Mouse (Mus musculus): ENCODE results near the gene Gabpb2. TPM values are rescaled to one million over a fixed set of nuclear protein-coding genes. Genes with fewer than 3 reads are reported as not detected.
A peak's percentile ranks its signal among the peaks of the same experiment; 100 is the strongest.

Gene Gabpb2
- total RNA-seq (2018; cell fraction: chromatin; rRNA removed): 100 to 1,000 TPM in 15 of 26 experiments, 10 to 100 TPM in 11; 27.5 to 141 (median 108) TPM
- total RNA-seq (2018; cell fraction: cytosol; rRNA removed): 10 to 100 TPM in 24 of 26 experiments, 1 to 10 TPM in 2; 7.5 to 22.3 (median 14.9) TPM
- 100 to 1,000 TPM in 1 of 26 experiments, 10 to 100 TPM in 25; 21.7 to 104 (median 60.1) TPM for total RNA-seq (2018; cell fraction: nucleus; rRNA removed)
- polyA plus RNA-seq (2018): 13.5 to 15.9 TPM (median 13.5 TPM) in 3 replicates

GRCm38 (mm10) chr3:95217255-95218134, at the start of gene Gabpb2:
Gene Gabpb2 (minus strand): TSS chr3:95217916.
- H3K79me2 ChIP-seq (ENCODE audit: inconsistent target): peaks cover 23% of the 10 kb centered on the region
- H3K4me3 ChIP-seq (ENCODE audit: inconsistent target): peak within 1 kb of the TSS; percentile 57
- peak within 1 kb of the TSS; percentile 93 for H3K27ac ChIP-seq
- H3K36me3 ChIP-seq (ENCODE audit: inconsistent target): 0 out of 2 replicates have a peak, but pooled peaks cover 4% of the 10 kb centered on the region
- WGBS (ENCODE audit: missing documents): under 1% methylated on average over 50 of the region's 56 CpGs

- peaks cover 30% of the 10 kb centered on the region for H3K36me3 ChIP-seq (ENCODE audit: inconsistent target)
- H3K4me3 ChIP-seq (ENCODE audit: inconsistent target): no peak overlapping the region
- WGBS (ENCODE audit: missing documents): 94% methylated on average over 3 of the region's 3 CpGs
- peaks cover 4% of the 10 kb centered on the region; the same call in 1 of the 2 replicates for H3K79me2 ChIP-seq (ENCODE audit: inconsistent target)
- no peak overlapping the region for H3K27ac ChIP-seq
Observed at GRCm38 (mm10) chr3:95266052-95266451, 48.3 kb upstream of the Gabpb2 start.

GRCm38 (mm10) chr3:95264724-95265123, 47.0 kb upstream of the Gabpb2 start:
- no peak overlapping the region for H3K4me3 ChIP-seq (ENCODE audit: inconsistent target)
- no peaks in the 10 kb centered on the region; the same call in 1 of the 2 replicates for H3K79me2 ChIP-seq (ENCODE audit: inconsistent target)
- 87% methylated on average over 1 of the region's 1 CpGs for WGBS (ENCODE audit: missing documents)
- no peak overlapping the region for H3K27ac ChIP-seq
- H3K36me3 ChIP-seq (ENCODE audit: inconsistent target): peaks cover 30% of the 10 kb centered on the region

GRCm38 (mm10) chr3:95263089-95263739, 45.5 kb upstream of the Gabpb2 start:
- WGBS (ENCODE audit: missing documents): 32% methylated on average over 11 of the region's 11 CpGs
- Histone ChIP-seq H3K27ac (peak overlapping the region; percentile 46), H3K36me3 (ENCODE audit: inconsistent target) (peaks cover 42% of the 10 kb centered on the region), H3K79me2 (ENCODE audit: inconsistent target) (no peaks in the 10 kb centered on the region), H3K4me3 (ENCODE audit: inconsistent target) (no peak overlapping the region)

GRCm38 (mm10) chr3:95261975-95262374, 44.3 kb upstream of the Gabpb2 start:
- no peak overlapping the region for H3K27ac ChIP-seq
- peaks cover 41% of the 10 kb centered on the region for H3K36me3 ChIP-seq (ENCODE audit: inconsistent target)
- WGBS (ENCODE audit: missing documents): 91% methylated on average over 4 of the region's 4 CpGs
- no peaks in the 10 kb centered on the region for H3K79me2 ChIP-seq (ENCODE audit: inconsistent target)
- no peak overlapping the region for H3K4me3 ChIP-seq (ENCODE audit: inconsistent target)

- no peaks in the 10 kb centered on the region for H3K79me2 ChIP-seq (ENCODE audit: inconsistent target)
- H3K27ac ChIP-seq: no peak overlapping the region
- H3K36me3 ChIP-seq (ENCODE audit: inconsistent target): peaks cover 65% of the 10 kb centered on the region
- no peak overlapping the region for H3K4me3 ChIP-seq (ENCODE audit: inconsistent target)
- 92% methylated on average over 5 of the region's 5 CpGs for WGBS (ENCODE audit: missing documents)
Observed at GRCm38 (mm10) chr3:95256931-95257330, 39.2 kb upstream of the Gabpb2 start.

GRCm38 (mm10) chr3:95250783-95251424, 33.2 kb upstream of the Gabpb2 start, which contains the start of gene Bnipl:
Gene Bnipl (minus strand): TSS chr3:95251193.
- Histone ChIP-seq H3K36me3 (ENCODE audit: inconsistent target) (peaks cover 26% of the 10 kb centered on the region; the same call in 1 of the 2 replicates), H3K27ac (no peak within 1 kb of the TSS)
- 63% methylated on average over 7 of the region's 7 CpGs for WGBS (ENCODE audit: missing documents)

GRCm38 (mm10) chr3:95250361-95250760, 32.6 kb upstream of the Gabpb2 start:
- Histone ChIP-seq H3K79me2 (ENCODE audit: inconsistent target) (no peaks in the 10 kb centered on the region), H3K4me3 (ENCODE audit: inconsistent target) (no peak overlapping the region), H3K36me3 (ENCODE audit: inconsistent target) (peaks cover 22% of the 10 kb centered on the region; the same call in 1 of the 2 replicates), H3K27ac (no peak overlapping the region)
- 95% methylated on average over 5 of the region's 5 CpGs for WGBS (ENCODE audit: missing documents)

More at GRCm38 (mm10) chr3:95250783-95251424, 33.2 kb upstream of the Gabpb2 start, which contains the start of gene Bnipl:
- H3K79me2 ChIP-seq (ENCODE audit: inconsistent target): no peaks in the 10 kb centered on the region
- H3K4me3 ChIP-seq (ENCODE audit: inconsistent target): no peak within 1 kb of the TSS

GRCm38 (mm10) chr3:95247660-95248336, 30.1 kb upstream of the Gabpb2 start:
- Histone ChIP-seq H3K27ac (no peak overlapping the region), H3K4me3 (ENCODE audit: inconsistent target) (no peak overlapping the region), H3K79me2 (ENCODE audit: inconsistent target) (no peaks in the 10 kb centered on the region), H3K36me3 (ENCODE audit: inconsistent target) (peaks cover under 1% of the 10 kb centered on the region; the same call in 1 of the 2 replicates)
- WGBS (ENCODE audit: missing documents): 78% methylated on average over 1 of the region's 1 CpGs

- no peak overlapping the region for H3K27ac ChIP-seq
- no peaks in the 10 kb centered on the region for H3K79me2 ChIP-seq (ENCODE audit: inconsistent target)
- H3K36me3 ChIP-seq (ENCODE audit: inconsistent target): no peaks in the 10 kb centered on the region
- WGBS (ENCODE audit: missing documents): 93% methylated on average over 5 of the region's 5 CpGs
- H3K4me3 ChIP-seq (ENCODE audit: inconsistent target): no peak overlapping the region
Observed at GRCm38 (mm10) chr3:95246465-95247231, 28.9 kb upstream of the Gabpb2 start.

GRCm38 (mm10) chr3:95243086-95243485, 25.4 kb upstream of the Gabpb2 start:
- Histone ChIP-seq H3K79me2 (ENCODE audit: inconsistent target) (no peaks in the 10 kb centered on the region), H3K27ac (no peak overlapping the region), H3K4me3 (ENCODE audit: inconsistent target) (no peak overlapping the region), H3K36me3 (ENCODE audit: inconsistent target) (no peaks in the 10 kb centered on the region)
- 86% methylated on average over 2 of the region's 2 CpGs for WGBS (ENCODE audit: missing documents)

GRCm38 (mm10) chr3:95241498-95241897, 23.8 kb upstream of the Gabpb2 start, which contains the start of gene Gm128:
Gene Gm128 (minus strand): TSS chr3:95241598.
- Histone ChIP-seq H3K4me3 (ENCODE audit: inconsistent target) (no peak within 1 kb of the TSS), H3K79me2 (ENCODE audit: inconsistent target) (no peaks in the 10 kb centered on the region), H3K36me3 (ENCODE audit: inconsistent target) (peaks cover 4% of the 10 kb centered on the region; the same call in 1 of the 2 replicates), H3K27ac (no peak within 1 kb of the TSS)
- 86% methylated on average over 7 of the region's 7 CpGs for WGBS (ENCODE audit: missing documents)

GRCm38 (mm10) chr3:95240900-95241299, 23.2 kb upstream of the Gabpb2 start:
- 78% methylated on average over 17 of the region's 17 CpGs for WGBS (ENCODE audit: missing documents)
- Histone ChIP-seq H3K27ac (no peak overlapping the region), H3K36me3 (ENCODE audit: inconsistent target) (peaks cover 10% of the 10 kb centered on the region), H3K79me2 (ENCODE audit: inconsistent target) (peaks cover 2% of the 10 kb centered on the region; the same call in 1 of the 2 replicates), H3K4me3 (ENCODE audit: inconsistent target) (no peak overlapping the region)

Data from macrophage (primary cell).